Mouse (Mus musculus) frontal cortex, postnatal 25 days (tissue): ENCODE measurements around the gene Zdhhc23.

Experiments used
- DNase-seq, 2 experiments: peaks; one replicate each; pipeline ENCODE4 v3.0.0; 2022; ENCODE audit warnings: low spot score in 2 of 2

The Zdhhc23 gene

GRCm38 (mm10) chr16:43970426-43970825, 9.2 kb downstream of the Zdhhc23 start:
- DNase-seq: no peak

GRCm38 (mm10) chr16:43965781-43966389, 13.7 kb downstream of the Zdhhc23 start:
- no peak for DNase-seq

- DNase-seq: no peak
These were observed 15.8 kb downstream of the Zdhhc23 start for GRCm38 (mm10) chr16:43963780-43964179.

GRCm38 (mm10) chr16:43963291-43963690, 16.3 kb downstream of the Zdhhc23 start:
- DNase-seq: no peak

GRCm38 (mm10) chr16:43958038-43958437, 21.6 kb downstream of the Zdhhc23 start:
- DNase-seq: no peak

GRCm38 (mm10) chr16:43954913-43955312, 24.7 kb downstream of the Zdhhc23 start:
- no peak for DNase-seq

GRCm38 (mm10) chr16:43951591-43951990, 28.0 kb downstream of the Zdhhc23 start:
- no peak for DNase-seq

GRCm38 (mm10) chr16:43945869-43946268, 33.7 kb downstream of the Zdhhc23 start:
- no peak for DNase-seq

GRCm38 (mm10) chr16:43945351-43945750, 34.2 kb downstream of the Zdhhc23 start:
- no peak for DNase-seq

GRCm38 (mm10) chr16:43940846-43941245, 38.7 kb downstream of the Zdhhc23 start:
- no peak for DNase-seq

GRCm38 (mm10) chr16:43935892-43936291, 43.7 kb downstream of the Zdhhc23 start:
- DNase-seq: no peak

GRCm38 (mm10) chr16:43935367-43935766, 44.2 kb downstream of the Zdhhc23 start:
- DNase-seq: no peak

- DNase-seq: no peak
These were observed 44.7 kb downstream of the Zdhhc23 start for GRCm38 (mm10) chr16:43934856-43935255.

- DNase-seq: no peak
These were observed 46.5 kb downstream of the Zdhhc23 start for GRCm38 (mm10) chr16:43933041-43933440.

- no peak for DNase-seq
These were observed 47.3 kb downstream of the Zdhhc23 start for GRCm38 (mm10) chr16:43932319-43932718.

GRCm38 (mm10) chr16:43931502-43931901, 48.1 kb downstream of the Zdhhc23 start:
- DNase-seq: no peak

- DNase-seq: no peak
These were observed 49.0 kb downstream of the Zdhhc23 start for GRCm38 (mm10) chr16:43930577-43930976.

- no peak for DNase-seq
These were observed 53.2 kb downstream of the Zdhhc23 start, which contains the start of gene Qtrt2 for GRCm38 (mm10) chr16:43926341-43926859. TSS of gene Qtrt2 (minus strand) at chr16:43926809.

- no peak for DNase-seq
These were observed 53.7 kb downstream of the Zdhhc23 start for GRCm38 (mm10) chr16:43925846-43926245.

- DNase-seq: no peak
These were observed 54.5 kb downstream of the Zdhhc23 start for GRCm38 (mm10) chr16:43925001-43925558.

- DNase-seq: no peak
These were observed 57.0 kb downstream of the Zdhhc23 start for GRCm38 (mm10) chr16:43922630-43923029.

- no peak for DNase-seq
These were observed 57.6 kb downstream of the Zdhhc23 start for GRCm38 (mm10) chr16:43922024-43922423.

GRCm38 (mm10) chr16:43918867-43919266, 60.7 kb downstream of the Zdhhc23 start:
- DNase-seq: no peak
